Mouse (Mus musculus): ENCODE measurements at regions not wholly inside any gene's neighbourhood (a gene's known extent, or its start where the extent isn't known, plus 50 kb on each side); places are given as distances from the start of the nearest gene placed in this dataset.

- DNase-seq (ENCODE audit: extremely low spot score in 1 of 2, low spot score in 1 of 2): no peak
These were observed 582.6 kb upstream of the Map3k7 start for GRCm38 (mm10) chr4:31381069-31381969.

- DNase-seq (ENCODE audit: extremely low spot score in 1 of 2, low spot score in 1 of 2): no peak
These were observed 570.8 kb upstream of the Map3k7 start for GRCm38 (mm10) chr4:31392932-31393632.

GRCm38 (mm10) chr4:31395538-31395937 lies 568.4 kb upstream of the Map3k7 start:
- no peak for DNase-seq (ENCODE audit: extremely low spot score in 1 of 2, low spot score in 1 of 2)

- DNase-seq (ENCODE audit: extremely low spot score in 1 of 2, low spot score in 1 of 2): no peak
These were observed 559.9 kb upstream of the Map3k7 start for GRCm38 (mm10) chr4:31403976-31404375.

GRCm38 (mm10) chr4:31404840-31405714 lies 558.8 kb upstream of the Map3k7 start:
- DNase-seq (ENCODE audit: extremely low spot score in 1 of 2, low spot score in 1 of 2): peak in 1 of 2 experiments; percentile 30

GRCm38 (mm10) chr4:31410157-31410556 lies 553.7 kb upstream of the Map3k7 start:
- DNase-seq (ENCODE audit: extremely low spot score in 1 of 2, low spot score in 1 of 2): no peak

GRCm38 (mm10) chr4:31411770-31412525 lies 551.9 kb upstream of the Map3k7 start:
- no peak for DNase-seq (ENCODE audit: extremely low spot score in 1 of 2, low spot score in 1 of 2)

- no peak for DNase-seq (ENCODE audit: extremely low spot score in 1 of 2, low spot score in 1 of 2)
These were observed 546.7 kb upstream of the Map3k7 start for GRCm38 (mm10) chr4:31417161-31417560.

GRCm38 (mm10) chr4:31419240-31419639 lies 544.7 kb upstream of the Map3k7 start:
- DNase-seq (ENCODE audit: extremely low spot score in 1 of 2, low spot score in 1 of 2): peak; percentile 14 to 84

GRCm38 (mm10) chr4:31420167-31420566 lies 543.7 kb upstream of the Map3k7 start:
- DNase-seq (ENCODE audit: extremely low spot score in 1 of 2, low spot score in 1 of 2): no peak

- no peak for DNase-seq (ENCODE audit: extremely low spot score in 1 of 2, low spot score in 1 of 2)
These were observed 542.5 kb upstream of the Map3k7 start for GRCm38 (mm10) chr4:31421386-31421785.

- DNase-seq (ENCODE audit: extremely low spot score in 1 of 2, low spot score in 1 of 2): no peak
These were observed 538.8 kb upstream of the Map3k7 start for GRCm38 (mm10) chr4:31425135-31425534.

- DNase-seq (ENCODE audit: extremely low spot score in 1 of 2, low spot score in 1 of 2): no peak
These were observed 538.2 kb upstream of the Map3k7 start for GRCm38 (mm10) chr4:31425716-31426115.

- DNase-seq (ENCODE audit: extremely low spot score in 1 of 2, low spot score in 1 of 2): no peak
These were observed 537.5 kb upstream of the Map3k7 start for GRCm38 (mm10) chr4:31426169-31427030.

- DNase-seq (ENCODE audit: extremely low spot score in 1 of 2, low spot score in 1 of 2): no peak
These were observed 530.0 kb upstream of the Map3k7 start for GRCm38 (mm10) chr4:31433943-31434342.

- DNase-seq (ENCODE audit: extremely low spot score in 1 of 2, low spot score in 1 of 2): peak in 1 of 2 experiments; percentile 7
These were observed 509.0 kb upstream of the Map3k7 start for GRCm38 (mm10) chr4:31454898-31455297.

GRCm38 (mm10) chr4:31455466-31455865 lies 508.4 kb upstream of the Map3k7 start:
- DNase-seq (ENCODE audit: extremely low spot score in 1 of 2, low spot score in 1 of 2): no peak

- no peak for DNase-seq (ENCODE audit: extremely low spot score in 1 of 2, low spot score in 1 of 2)
These were observed 501.4 kb upstream of the Map3k7 start for GRCm38 (mm10) chr4:31462456-31462855.

GRCm38 (mm10) chr4:31463130-31463698 lies 500.7 kb upstream of the Map3k7 start:
- DNase-seq (ENCODE audit: extremely low spot score in 1 of 2, low spot score in 1 of 2): no peak
